Mouse (Mus musculus) ovary, adult 2 months (tissue): ENCODE results near the gene Osbpl10. TPM values are rescaled to one million over a fixed set of nuclear protein-coding genes. Genes with fewer than 3 reads are reported as not detected.

Experiments used
- polyA plus RNA-seq: library from polyadenylated mRNA; depleted of rRNA; stranded (reverse); fragments of >200 nt; gene quantifications from 2 replicates; pipeline ENCODE4 v1.2.3, GENCODE M21; 2012; rRNA removed

The Osbpl10 gene
- 7.9 and 8.8 TPM in 2 replicates for polyA plus RNA-seq

DNA sequence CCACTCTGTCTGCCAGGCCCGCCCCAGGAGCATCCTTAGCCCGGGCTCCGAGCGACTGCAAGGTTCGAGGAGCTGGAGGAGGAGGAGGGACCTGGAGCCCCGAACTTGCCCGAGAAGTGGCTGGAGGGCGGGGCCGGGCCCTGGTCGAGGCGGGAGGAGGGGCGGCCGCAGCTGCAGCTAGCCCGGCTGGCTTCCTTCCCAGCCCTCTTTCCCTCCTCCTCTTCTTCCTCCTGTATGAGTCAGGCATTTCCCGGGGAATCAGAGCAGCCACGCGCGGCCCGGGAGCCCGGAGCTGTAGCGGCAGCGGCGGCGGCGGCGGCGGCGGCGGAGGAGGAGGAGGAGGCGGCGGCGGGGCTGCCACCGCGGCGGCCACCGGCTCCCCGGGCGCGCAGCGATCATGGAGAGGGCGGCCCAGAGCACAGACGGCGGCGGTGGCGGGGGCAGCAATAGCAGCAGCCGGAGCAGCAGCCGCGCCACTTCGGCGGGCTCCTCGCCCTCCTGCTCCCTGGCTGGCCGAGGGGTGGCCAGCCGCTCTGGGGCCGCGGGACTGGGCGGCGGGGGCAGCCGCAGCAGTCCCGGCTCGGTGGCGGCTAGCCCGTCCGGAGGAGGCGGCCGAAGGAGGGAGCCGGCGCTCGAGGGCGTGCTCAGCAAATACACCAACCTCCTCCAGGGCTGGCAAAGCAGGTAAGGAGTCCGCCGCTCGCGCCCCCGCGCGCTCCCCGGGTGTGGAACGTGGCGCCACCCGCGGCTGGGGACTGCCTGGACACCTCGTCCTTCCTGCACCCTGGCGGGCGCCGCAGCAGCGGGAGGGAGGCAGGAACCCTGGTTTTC is at the start of gene Osbpl10:
Osbpl10 (plus strand) TSS at position 289 of the 831 bp plus-strand sequence.

DNA sequence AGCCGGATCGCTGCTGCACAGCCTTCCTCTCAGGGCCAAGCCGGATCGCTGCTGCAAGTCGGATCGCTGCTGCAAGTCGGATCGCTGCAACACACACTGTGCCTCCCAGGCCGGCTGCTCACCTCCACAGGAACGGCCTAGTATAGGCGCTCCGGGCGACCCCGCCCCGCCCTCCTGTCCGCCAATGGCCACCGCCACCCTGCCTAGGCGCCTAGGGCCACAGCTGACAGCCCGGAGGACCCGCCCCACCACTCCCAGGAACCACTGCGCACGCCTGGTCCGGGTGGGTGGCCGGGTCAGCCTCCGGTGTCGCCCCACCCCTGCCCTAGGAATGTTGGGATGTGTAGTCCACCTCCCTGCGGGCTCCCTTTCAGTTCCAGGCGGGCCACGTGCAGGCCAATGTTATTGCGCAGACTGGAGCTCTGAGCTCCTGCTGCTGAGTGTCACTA is 44.6 kb upstream of the Osbpl10 start, which contains the start of gene Gpd1l:
Gpd1l (minus strand) TSS at position 265 of the 449 bp plus-strand sequence.

GRCm38 (mm10) chr9:114982689-114983360 is 4.5 kb downstream of the Osbpl10 start, which contains the start of gene Rps27rt:
Gene Rps27rt, minus strand, starts transcription at chr9:114982739.

Other genes starting within 250 kb of the Osbpl10 start
- gene Cmtm6, start 247.5 kb upstream of the Osbpl10 start, polyA plus RNA-seq = 37.0 and 37.2 TPM in 2 replicates
- 214 and 232 TPM in 2 replicates for gene Cmtm7, start 196.7 kb upstream of the Osbpl10 start, polyA plus RNA-seq
- 63.1 and 70.1 TPM in 2 replicates for gene Cmtm8, start 134.4 kb upstream of the Osbpl10 start, polyA plus RNA-seq
- 23.9 and 27.0 TPM in 2 replicates for gene Gpd1l, start 44.6 kb upstream of the Osbpl10 start, polyA plus RNA-seq
- gene Rps27rt, start 4.2 kb downstream of the Osbpl10 start, polyA plus RNA-seq = 25.2 and 58.8 TPM in 2 replicates